Mouse (Mus musculus) testis, postnatal 10 days (tissue): ENCODE results near the gene Rgs7bp.

ENCODE experiments used
- DNase-seq: peaks from one replicate; pipeline ENCODE4 v3.0.0; 2021; ENCODE audit warnings: low spot score

Gene Rgs7bp

DNA sequence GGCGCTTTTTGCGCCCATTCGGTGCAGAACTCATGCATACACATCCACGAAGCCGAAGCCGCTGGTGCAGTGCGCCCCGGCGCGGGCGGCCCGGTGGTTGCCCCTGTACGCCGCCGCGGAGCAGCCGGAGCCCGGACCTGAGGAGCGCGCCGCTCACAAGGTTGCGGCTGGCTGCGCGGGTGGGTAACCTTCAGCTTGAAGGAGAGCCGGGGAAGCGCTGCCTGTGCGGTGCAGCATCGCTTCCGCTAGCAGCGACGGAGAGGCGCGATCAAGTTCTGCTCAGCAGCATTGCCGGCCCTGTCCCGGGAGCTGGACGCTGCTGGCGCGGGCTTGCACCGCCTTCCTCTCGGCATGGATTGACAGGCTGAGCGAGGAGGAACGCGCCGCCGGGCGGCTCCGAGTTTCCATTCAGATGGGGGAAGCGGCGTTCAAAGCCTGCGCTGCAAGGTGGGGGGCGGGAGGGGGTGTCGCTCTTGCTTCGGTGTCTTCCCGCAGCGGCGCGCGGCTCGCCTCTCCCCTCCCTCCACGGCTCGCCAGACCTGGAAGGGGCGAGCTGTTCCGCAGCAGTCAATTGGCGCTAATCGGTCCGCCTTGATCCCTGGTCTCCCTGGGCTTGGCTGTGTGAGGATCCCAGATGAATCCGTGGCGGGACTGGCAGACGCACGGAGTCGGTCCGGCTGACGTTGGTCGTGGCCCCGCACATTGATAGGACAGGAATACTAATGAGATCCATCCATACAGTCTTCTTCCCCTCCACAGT, at the start of gene Rgs7bp:
TSS of gene Rgs7bp (minus strand) at position 750 of the 760 bp plus-strand sequence.
- peak; percentile 73 for DNase-seq

DNA sequence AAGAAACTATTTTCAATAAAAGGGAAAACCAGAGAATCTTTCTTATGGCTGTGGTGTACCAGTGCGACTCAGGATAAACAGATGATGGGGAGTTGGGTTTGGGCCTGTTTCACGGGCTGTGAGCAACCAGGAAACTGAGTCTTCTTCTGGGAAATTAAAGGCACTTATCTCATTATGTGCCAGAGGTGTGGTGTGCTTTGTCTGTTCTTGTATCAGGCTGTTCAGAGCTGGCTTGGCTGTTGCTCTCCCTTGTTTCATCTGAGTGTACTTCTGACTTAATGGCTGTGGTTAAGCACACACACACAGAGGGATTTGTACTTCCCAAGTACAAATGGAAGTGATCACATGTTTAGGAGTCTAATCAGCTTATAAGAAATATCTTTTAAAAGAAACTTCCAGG, 49.7 kb upstream of the Rgs7bp start:
- DNase-seq, result no peak

DNA sequence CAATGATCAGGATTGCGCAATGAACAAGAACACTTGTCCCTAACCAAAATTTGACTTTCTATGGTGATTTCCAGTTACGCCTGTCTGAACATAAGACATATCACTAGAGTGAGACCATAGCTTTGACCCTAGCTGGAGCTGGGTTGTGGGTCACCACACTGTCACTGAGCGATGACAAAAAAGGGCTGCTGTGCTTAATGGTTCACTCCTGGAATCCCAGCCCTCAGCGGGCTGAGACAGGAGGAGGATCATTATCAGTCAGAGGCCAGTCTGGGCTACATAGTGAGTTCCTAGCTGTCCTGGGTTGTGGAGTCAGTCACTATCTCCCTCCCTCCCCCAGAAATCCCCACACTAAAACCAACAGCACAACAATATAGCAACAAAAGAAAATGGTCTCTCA, 46.0 kb upstream of the Rgs7bp start:
- DNase-seq, result no peak

- DNase-seq, result no peak
These were observed 41.6 kb upstream of the Rgs7bp start for GRCm38 (mm10) chr13:105096316-105096715.

- DNase-seq, result no peak
These were observed 34.5 kb upstream of the Rgs7bp start for GRCm38 (mm10) chr13:105089276-105089675.

- no peak for DNase-seq
These were observed 27.1 kb upstream of the Rgs7bp start, which contains the start of gene 4933425L06Rik for GRCm38 (mm10) chr13:105081862-105082261. Gene 4933425L06Rik, plus strand, starts transcription at chr13:105082122.

- DNase-seq, result no peak
These were observed 12.4 kb upstream of the Rgs7bp start for GRCm38 (mm10) chr13:105066890-105067845.

- no peak for DNase-seq
These were observed 11.4 kb upstream of the Rgs7bp start for GRCm38 (mm10) chr13:105066119-105066518.

GRCm38 (mm10) chr13:105055374-105055773, 644 bp upstream of the Rgs7bp start:
- no peak for DNase-seq

GRCm38 (mm10) chr13:105054941-105055309, 195 bp upstream of the Rgs7bp start:
- no peak for DNase-seq

DNA sequence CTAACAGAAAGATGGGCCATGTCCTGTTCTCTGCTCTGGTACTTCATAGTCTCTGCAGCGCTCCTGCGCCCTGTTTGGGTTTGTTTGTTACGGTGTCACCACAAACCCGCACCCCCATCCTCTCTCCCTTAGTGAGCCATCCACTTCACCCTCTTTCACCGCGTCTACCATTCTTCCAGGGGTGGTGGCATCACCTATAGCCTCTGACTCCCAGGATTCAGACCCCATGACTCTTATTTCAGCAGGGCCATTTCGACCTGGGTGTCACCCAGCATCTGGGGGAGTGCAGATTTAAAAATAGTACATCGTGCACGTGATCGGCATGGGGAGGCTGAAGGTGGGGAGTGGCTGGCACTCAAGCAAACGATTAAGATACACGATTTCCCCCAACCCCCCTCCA, 1.1 kb downstream of the Rgs7bp start:
- DNase-seq, result no peak

GRCm38 (mm10) chr13:105051432-105051831, 3.3 kb downstream of the Rgs7bp start:
- no peak for DNase-seq

DNA sequence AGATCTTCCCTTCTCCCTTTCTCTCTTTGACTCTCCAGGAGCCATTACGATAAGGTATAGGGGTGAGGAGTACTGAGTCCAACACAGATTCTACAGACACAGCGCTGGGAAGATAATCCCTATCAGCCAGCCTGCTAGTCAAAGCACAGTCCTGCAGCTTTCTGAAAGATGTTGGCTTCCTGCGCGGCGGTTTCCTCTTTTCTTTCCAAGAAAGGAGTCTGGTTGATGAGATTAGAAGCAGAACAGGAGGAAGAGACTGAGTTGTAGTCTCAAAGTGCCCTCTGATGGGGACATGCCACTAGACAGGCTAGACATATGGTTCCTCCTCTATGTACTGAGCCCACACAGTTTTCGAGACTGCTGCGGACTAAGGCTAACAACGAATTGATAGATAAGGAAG, 6.1 kb downstream of the Rgs7bp start:
- DNase-seq, result no peak

DNA sequence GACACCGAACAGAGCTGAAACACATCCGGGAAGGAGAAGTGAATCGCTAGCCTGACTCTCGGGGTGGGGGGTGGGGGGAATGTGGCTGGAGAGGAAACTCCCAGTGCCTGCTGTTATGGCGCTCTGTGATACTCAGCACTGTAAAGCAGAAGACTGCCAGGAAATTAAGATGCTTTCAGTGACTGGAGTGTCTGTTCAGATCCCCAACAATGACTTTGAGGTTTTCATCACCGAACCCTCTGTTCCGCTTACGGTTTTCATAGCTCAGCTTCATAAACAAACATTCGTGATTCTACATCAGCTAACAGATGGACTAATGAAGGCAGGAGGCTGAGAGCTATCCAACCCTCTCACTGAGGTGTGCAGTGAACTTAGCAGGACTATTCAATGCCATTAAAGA, 7.4 kb downstream of the Rgs7bp start:
- no peak for DNase-seq

- no peak for DNase-seq
These were observed 10.8 kb downstream of the Rgs7bp start for GRCm38 (mm10) chr13:105043882-105044281.

DNA sequence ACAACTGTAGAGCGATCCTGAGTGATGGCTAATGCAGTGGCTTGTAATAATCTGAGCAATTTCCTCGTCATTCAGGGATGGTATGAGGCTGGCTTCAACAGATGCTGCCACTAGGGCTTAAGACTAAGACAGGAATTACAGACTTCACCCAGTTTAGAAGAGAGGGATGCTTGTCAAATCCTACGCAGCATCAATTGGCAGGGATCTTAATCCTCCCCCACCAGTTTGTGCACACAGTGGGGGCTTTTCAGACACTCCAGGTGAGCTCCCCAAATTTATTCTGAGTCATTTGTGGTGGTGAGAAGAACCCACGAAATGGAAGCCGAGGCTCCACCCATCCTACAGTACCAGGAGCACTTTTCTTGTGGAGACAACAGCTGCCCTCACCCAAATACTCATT, 16.4 kb downstream of the Rgs7bp start:
- no peak for DNase-seq

- no peak for DNase-seq
These were observed 16.9 kb downstream of the Rgs7bp start for GRCm38 (mm10) chr13:105037816-105038215.

- DNase-seq, result no peak
These were observed 22.8 kb downstream of the Rgs7bp start for GRCm38 (mm10) chr13:105031882-105032281.

GRCm38 (mm10) chr13:105028276-105028675, 26.5 kb downstream of the Rgs7bp start:
- DNase-seq, result no peak

- no peak for DNase-seq
These were observed 38.2 kb downstream of the Rgs7bp start for GRCm38 (mm10) chr13:105016577-105016976.

GRCm38 (mm10) chr13:105015710-105016404, 38.9 kb downstream of the Rgs7bp start:
- DNase-seq, result no peak

GRCm38 (mm10) chr13:105011300-105011699, 43.4 kb downstream of the Rgs7bp start:
- DNase-seq, result no peak
